Mouse (Mus musculus): ENCODE data around the gene Mastl. TPM values are rescaled to one million over a fixed set of nuclear protein-coding genes. Genes with fewer than 3 reads are reported as not detected.

Mastl gene
- polyA plus RNA-seq, 1 experiment = 1.1 TPM

- no peak for TF ChIP-seq GATA1 (IDR thresholded peaks at IDR 0.05; ENCODE audit: low read length)
Observed at GRCm38 (mm10) chr2:23070491-23070890, 85.3 kb downstream of the Mastl start.

- no peak for TF ChIP-seq GATA1 (IDR thresholded peaks at IDR 0.05; ENCODE audit: low read length)
Observed at GRCm38 (mm10) chr2:23068894-23069744, 86.7 kb downstream of the Mastl start.

GRCm38 (mm10) chr2:23068370-23068737 lies 87.5 kb downstream of the Mastl start:
- TF ChIP-seq GATA1 (IDR thresholded peaks at IDR 0.05; ENCODE audit: low read length) = no peak

- TF ChIP-seq GATA1 (IDR thresholded peaks at IDR 0.05; ENCODE audit: low read length) = no peak
Observed at GRCm38 (mm10) chr2:23067552-23068369, 88.1 kb downstream of the Mastl start, which contains the start of gene Acbd5. Gene Acbd5, plus strand, starts transcription at chr2:23068167.

Other genes with a start within 250 kb of the Mastl start
- gene Abi1, start 115.8 kb downstream of the Mastl start, polyA plus RNA-seq (2012) = 38.4 and 63.1 TPM in 2 replicates
- 5.7 and 7.3 TPM in 2 replicates for gene Acbd5, start 87.9 kb downstream of the Mastl start, polyA plus RNA-seq (2012)
- gene Yme1l1, start 345 bp upstream of the Mastl start, polyA plus RNA-seq (2012) = 5.4 and 7.0 TPM in 2 replicates
- not detected in 2 replicates for gene 4931423N10Rik, start 51.5 kb upstream of the Mastl start, polyA plus RNA-seq (2012)
- gene Nxph2, start 165.2 kb upstream of the Mastl start, polyA plus RNA-seq (2012) = not detected in 2 replicates

Data from G1E-ER4 (cell line).